Mouse (Mus musculus) midbrain, embryonic 11.5 days (tissue): ENCODE measurements around the gene Itgav. TPM values are rescaled to one million over a fixed set of nuclear protein-coding genes. Genes with fewer than 3 reads are reported as not detected.

Experiments
- ATAC-seq: fragments of 200-750 bp; cut with Nextera tagmentation; 2 replicates; pipeline ENCODE4 v1.8.0; 2017; ENCODE audit warnings: moderate TSS enrichment, moderate library complexity; ENCODE audit not compliant: low FRiP score
- DNase-seq: peaks from one replicate; pipeline ENCODE4 v3.0.0; 2015; ENCODE audit warnings: low spot score; ENCODE audit errors: missing footprints
- H3K27ac ChIP-seq: fragments of 300-500 bp; sonication (generic); 2 replicates; pipeline ENCODE4 v1.5.1; 2014; ENCODE audit warnings: low read depth, low read length
- H3K27me3 ChIP-seq: fragments of 300-500 bp; sonication (generic); 2 replicates; pipeline ENCODE4 v1.6.1; 2014; ENCODE audit warnings: mild to moderate bottlenecking, low read length, moderate library complexity, mixed read lengths; ENCODE audit not compliant: control insufficient read depth, insufficient read depth
- H3K36me3 ChIP-seq: fragments of 300-500 bp; sonication (generic); 2 replicates; pipeline ENCODE4 v1.6.1; 2014; ENCODE audit warnings: mild to moderate bottlenecking, low read length, moderate library complexity, mixed read lengths; ENCODE audit not compliant: control insufficient read depth, insufficient read depth
- H3K4me1 ChIP-seq: fragments of 300-500 bp; sonication (generic); 2 replicates; pipeline ENCODE4 v1.6.1; 2014; ENCODE audit warnings: low read length; ENCODE audit not compliant: control insufficient read depth, insufficient read depth
- H3K4me2 ChIP-seq: fragments of 300-500 bp; sonication (generic); 2 replicates; pipeline ENCODE4 v1.6.1; 2014; ENCODE audit warnings: mild to moderate bottlenecking, moderate library complexity
- H3K4me3 ChIP-seq: fragments of 300-500 bp; sonication (generic); 2 replicates; pipeline ENCODE4 v1.5.1; 2014; ENCODE audit warnings: low read depth, low read length
- H3K9ac ChIP-seq: fragments of 300-500 bp; sonication (generic); 2 replicates; pipeline ENCODE4 v1.6.1; 2014; ENCODE audit warnings: low read length
- H3K9me3 ChIP-seq: fragments of 300-500 bp; sonication (generic); 2 replicates; pipeline ENCODE4 v1.6.1; 2016; ENCODE audit warnings: low read length; ENCODE audit not compliant: control insufficient read depth
- WGBS: fragments of 180-500 bp; shearing (Covaris S2); extraction: QIAGEN DNeasy Blood & Tissue Kit; methylation state at CpG from one replicate; pipeline ENCODE4 v1.1.7; 2014; 5-methylcytosine and 5-hydroxymethylcytosine counted together
- polyA plus RNA-seq: library from polyadenylated mRNA; unstranded; fragments of >200 nt; fragmentation: Nextera tagmentation; extraction: Ambion mirVana; gene quantifications from 2 replicates; pipeline ENCODE4 v1.2.1, GENCODE M21; 2014

Gene Itgav
- polyA plus RNA-seq, 1 experiment from 2014 or later = 41.7 TPM

DNA sequence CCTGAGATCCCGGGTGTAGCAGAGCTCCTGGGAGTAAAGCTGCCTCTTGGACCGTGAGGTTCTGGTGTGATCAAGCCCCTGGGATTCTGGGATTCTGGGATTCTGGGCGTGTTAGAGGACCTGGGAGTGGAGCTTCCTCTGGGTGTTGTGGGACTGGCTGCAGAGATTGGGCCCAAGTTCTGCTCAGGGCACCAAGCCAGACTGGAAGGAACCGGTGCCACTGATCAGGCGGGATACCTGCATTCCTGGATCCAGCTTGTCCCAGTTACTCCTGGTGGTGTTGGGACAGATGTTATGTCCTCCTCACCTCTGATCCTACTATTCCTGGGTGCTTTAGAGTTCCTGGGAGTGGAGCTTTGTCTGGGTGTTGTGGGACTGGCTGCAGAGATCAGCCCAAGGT is 28.8 kb downstream of the Itgav start:
- no peak overlapping the region for H3K4me2 ChIP-seq
- DNase-seq (no peak), ATAC-seq (no peak)
- no peaks in the 10 kb centered on the region for H3K9me3 ChIP-seq
- no peaks in the 10 kb centered on the region for H3K4me1 ChIP-seq
- no peaks in the 10 kb centered on the region for H3K27me3 ChIP-seq
- no peak overlapping the region for H3K9ac ChIP-seq
- H3K27ac ChIP-seq = no peak overlapping the region
- no peak overlapping the region for H3K4me3 ChIP-seq
- 91% methylated on average over 5 of the region's 5 CpGs for WGBS
- no peaks in the 10 kb centered on the region for H3K36me3 ChIP-seq

DNA sequence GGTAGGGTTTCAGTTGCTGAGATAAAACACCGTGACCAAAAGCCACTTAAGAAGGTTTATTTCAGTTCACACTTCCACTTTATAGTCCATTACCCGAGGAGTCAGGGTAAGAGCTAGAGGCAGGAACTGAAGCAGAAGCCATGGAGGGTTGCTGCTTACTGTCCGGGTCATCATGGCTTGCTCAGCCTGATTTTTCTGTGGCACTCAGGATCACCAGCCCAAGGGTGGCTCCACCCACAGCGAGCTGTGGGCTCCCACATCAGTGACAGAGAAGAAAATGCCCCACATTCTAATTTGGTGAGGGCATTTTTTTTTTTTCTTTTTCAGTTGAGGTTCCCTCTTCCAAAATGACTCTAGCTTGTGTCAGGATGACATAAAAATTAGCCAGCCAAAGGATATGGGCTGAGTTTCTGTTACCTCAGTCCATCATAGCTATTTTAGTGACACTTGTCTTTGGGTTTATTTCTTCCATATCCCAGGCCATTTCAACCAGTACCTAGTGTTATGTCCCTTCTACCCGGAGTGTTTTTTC is 30.2 kb downstream of the Itgav start:
- Histone ChIP-seq H3K9ac (no peak overlapping the region), H3K27ac (no peak overlapping the region), H3K27me3 (no peaks in the 10 kb centered on the region), H3K4me3 (no peak overlapping the region), H3K9me3 (no peaks in the 10 kb centered on the region), H3K4me2 (no peak overlapping the region), H3K36me3 (no peaks in the 10 kb centered on the region), H3K4me1 (peaks cover 2% of the 10 kb centered on the region; the same call in 1 of the 2 replicates)
- 85% methylated on average over 5 of the region's 5 CpGs for WGBS
- DNase-seq (no peak), ATAC-seq (no peak)

- H3K4me1 ChIP-seq = peaks cover 2% of the 10 kb centered on the region; the same call in 1 of the 2 replicates
- no peak overlapping the region; the same call in 1 of the 2 replicates for H3K9ac ChIP-seq
- H3K27ac ChIP-seq = no peak overlapping the region
- ATAC-seq (peak; percentile 34; the same call in 1 of the 2 replicates), DNase-seq (no peak)
- H3K27me3 ChIP-seq = no peaks in the 10 kb centered on the region
- WGBS = 46% methylated on average over 7 of the region's 7 CpGs
- H3K36me3 ChIP-seq = no peaks in the 10 kb centered on the region
- H3K4me3 ChIP-seq = no peak overlapping the region
- peak overlapping the region; percentile 18; the same call in 1 of the 2 replicates for H3K4me2 ChIP-seq
- H3K9me3 ChIP-seq = no peaks in the 10 kb centered on the region
Observed at GRCm38 (mm10) chr2:83758606-83759215, 34.5 kb downstream of the Itgav start.

DNA sequence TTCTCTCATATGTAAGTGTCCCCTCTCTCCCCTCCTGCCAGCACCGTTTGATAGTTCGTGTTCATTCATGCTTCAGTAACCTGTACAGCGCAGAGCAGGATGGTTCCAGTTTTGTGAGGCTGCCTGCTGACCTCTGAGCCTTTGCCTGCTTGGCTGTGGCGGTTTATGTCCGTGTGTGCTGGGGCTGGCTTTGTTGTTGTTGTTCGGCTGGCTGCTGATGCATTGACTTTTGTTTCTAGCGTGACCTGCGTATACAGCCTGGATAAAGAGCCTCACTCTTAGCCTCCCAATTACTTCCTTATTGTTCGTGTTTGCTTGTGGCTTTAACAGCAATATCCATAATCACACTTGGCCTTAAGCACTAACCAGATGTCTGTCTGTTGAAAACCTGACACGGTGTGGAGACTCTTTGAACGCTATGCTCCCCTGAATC is 35.0 kb downstream of the Itgav start:
- no peak overlapping the region for H3K27ac ChIP-seq
- peak overlapping the region; percentile 18; the same call in 1 of the 2 replicates for H3K4me2 ChIP-seq
- H3K9me3 ChIP-seq = no peaks in the 10 kb centered on the region
- 0 out of 2 replicates have a peak overlapping the region, but pooled peaks have one; percentile 2 for H3K9ac ChIP-seq
- DNase-seq (no peak), ATAC-seq (peak; percentile 81)
- no peak overlapping the region for H3K4me3 ChIP-seq
- H3K27me3 ChIP-seq = no peaks in the 10 kb centered on the region
- H3K36me3 ChIP-seq = no peaks in the 10 kb centered on the region
- WGBS = 28% methylated on average over 11 of the region's 11 CpGs
- H3K4me1 ChIP-seq = peaks cover 2% of the 10 kb centered on the region; the same call in 1 of the 2 replicates

DNA sequence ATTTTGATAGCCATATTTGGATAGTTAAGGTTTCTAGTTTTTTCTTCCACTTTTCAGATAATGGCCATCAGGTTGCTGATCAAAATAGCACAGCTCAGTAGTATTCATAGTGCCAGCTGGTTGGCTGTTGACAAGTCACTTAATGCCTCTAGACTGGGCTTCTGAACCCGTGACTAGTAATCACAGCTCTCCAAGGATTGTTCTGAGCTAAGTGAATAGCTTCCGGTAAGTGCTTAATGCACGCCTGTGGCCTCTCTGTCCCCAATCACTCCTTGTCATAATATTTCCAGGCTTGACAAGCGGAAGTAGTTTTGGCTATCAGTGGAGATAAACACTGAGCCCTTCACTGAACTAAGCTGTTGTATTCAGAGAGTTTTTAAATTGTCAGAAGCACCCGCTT is 35.5 kb downstream of the Itgav start:
- Histone ChIP-seq H3K9ac (no peak overlapping the region), H3K27ac (no peak overlapping the region), H3K4me3 (no peak overlapping the region), H3K27me3 (no peaks in the 10 kb centered on the region), H3K9me3 (no peaks in the 10 kb centered on the region), H3K4me2 (no peak overlapping the region), H3K4me1 (peaks cover 2% of the 10 kb centered on the region; the same call in 1 of the 2 replicates), H3K36me3 (no peaks in the 10 kb centered on the region)
- WGBS = 61% methylated on average over 5 of the region's 5 CpGs
- ATAC-seq (peak; percentile 81), DNase-seq (peak; percentile 85)

DNA sequence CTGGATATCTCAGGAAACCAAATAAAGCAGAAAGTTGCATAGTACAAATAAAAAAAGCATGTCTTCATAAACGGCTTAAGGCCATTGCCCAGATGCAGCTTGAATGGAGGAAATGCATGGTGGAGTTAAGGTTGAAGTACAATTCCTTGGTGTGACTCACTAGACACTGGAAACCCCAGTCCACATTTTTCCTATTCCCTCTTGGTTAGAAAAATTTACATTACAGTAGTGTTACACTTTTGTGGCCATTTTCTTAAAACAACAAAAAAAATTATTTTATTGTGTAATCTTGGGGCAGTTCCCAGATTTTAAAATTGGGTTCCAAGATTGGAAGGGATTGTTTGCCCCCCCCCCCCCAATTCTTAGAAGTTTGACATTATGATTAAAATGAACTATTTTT is 35.9 kb downstream of the Itgav start:
- Histone ChIP-seq H3K9me3 (no peaks in the 10 kb centered on the region), H3K4me2 (no peak overlapping the region), H3K4me3 (no peak overlapping the region), H3K4me1 (peaks cover 2% of the 10 kb centered on the region; the same call in 1 of the 2 replicates), H3K27ac (no peak overlapping the region), H3K36me3 (no peaks in the 10 kb centered on the region), H3K27me3 (no peaks in the 10 kb centered on the region), H3K9ac (no peak overlapping the region)
- WGBS = 90% methylated on average over 1 of the region's 1 CpGs
- ATAC-seq = no peak
- no peak for DNase-seq

DNA sequence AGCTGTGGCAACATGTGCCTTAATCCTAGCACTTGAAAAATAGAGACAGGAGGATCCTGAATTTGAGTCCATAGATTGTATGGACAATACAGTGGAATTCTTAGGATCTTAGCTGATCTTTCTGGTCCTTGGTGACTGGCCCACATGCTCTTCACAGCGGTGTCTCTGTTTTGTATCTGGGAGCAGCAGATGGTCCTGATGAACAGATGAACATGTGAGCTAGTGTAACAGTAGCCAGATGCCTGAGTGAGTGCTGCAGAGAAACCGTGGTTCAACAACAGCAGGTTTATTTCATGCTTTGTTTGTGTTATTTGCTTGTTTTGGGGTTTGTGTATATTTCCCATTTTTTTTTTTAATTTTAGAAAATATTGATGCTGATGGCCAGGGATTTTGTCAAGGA is 37.3 kb downstream of the Itgav start:
- WGBS = 73% methylated on average over 2 of the region's 2 CpGs
- no peak overlapping the region for H3K4me2 ChIP-seq

DNA sequence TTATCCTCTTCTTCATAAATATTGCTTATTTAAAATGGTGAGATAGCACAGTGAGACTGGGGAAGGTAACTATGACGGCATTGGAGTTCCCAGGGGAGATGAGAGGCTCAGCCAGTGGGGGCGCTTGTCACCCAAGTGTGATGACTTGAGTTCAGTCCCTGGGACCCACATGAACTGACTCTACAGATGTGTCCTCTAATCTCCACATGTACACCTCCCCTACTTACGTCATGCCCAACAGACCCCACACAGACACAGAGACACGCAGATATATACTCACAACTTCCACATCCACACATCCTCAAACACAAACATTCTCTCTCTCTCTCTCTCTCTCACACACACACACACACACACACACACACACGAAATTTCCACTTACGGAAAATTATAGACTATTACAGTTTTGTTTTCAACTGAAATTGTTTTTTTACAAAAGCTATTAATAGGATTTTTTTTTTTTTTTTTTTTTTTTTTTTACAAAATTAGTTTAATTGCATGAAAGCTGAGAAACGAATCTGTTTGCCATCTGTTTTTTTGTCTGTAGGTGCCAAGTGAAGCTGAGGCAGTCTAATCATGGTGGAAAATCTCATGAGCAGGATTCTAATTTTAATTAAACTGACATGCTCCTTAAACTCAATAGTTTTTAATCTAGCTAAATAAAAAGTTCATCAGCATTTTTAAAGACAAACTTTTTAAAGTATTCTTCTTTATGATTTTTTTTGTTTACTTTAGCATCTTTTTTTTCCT is 38.1 kb downstream of the Itgav start:
- WGBS = 77% methylated on average over 7 of the region's 7 CpGs
- H3K4me3 ChIP-seq = no peak overlapping the region
- H3K36me3 ChIP-seq = no peaks in the 10 kb centered on the region
- H3K4me1 ChIP-seq = peaks cover 2% of the 10 kb centered on the region; the same call in 1 of the 2 replicates
- ATAC-seq (no peak), DNase-seq (no peak)
- H3K27ac ChIP-seq = no peak overlapping the region
- H3K27me3 ChIP-seq = no peaks in the 10 kb centered on the region
- no peaks in the 10 kb centered on the region for H3K9me3 ChIP-seq
- no peak overlapping the region for H3K9ac ChIP-seq
- no peak overlapping the region for H3K4me2 ChIP-seq

More for the DNA sequence above, 37.3 kb downstream of the Itgav start:
- H3K9me3 ChIP-seq = no peaks in the 10 kb centered on the region
- H3K27me3 ChIP-seq = no peaks in the 10 kb centered on the region
- H3K36me3 ChIP-seq = no peaks in the 10 kb centered on the region
- DNase-seq (no peak), ATAC-seq (no peak)
- H3K9ac ChIP-seq = no peak overlapping the region
- H3K4me3 ChIP-seq = no peak overlapping the region
- peaks cover 2% of the 10 kb centered on the region; the same call in 1 of the 2 replicates for H3K4me1 ChIP-seq
- H3K27ac ChIP-seq = no peak overlapping the region

- Histone ChIP-seq H3K4me1 (no peaks in the 10 kb centered on the region), H3K36me3 (no peaks in the 10 kb centered on the region), H3K4me2 (no peak overlapping the region), H3K27me3 (no peaks in the 10 kb centered on the region), H3K27ac (no peak overlapping the region), H3K9ac (no peak overlapping the region), H3K4me3 (no peak overlapping the region), H3K9me3 (no peaks in the 10 kb centered on the region)
- 89% methylated on average over 6 of the region's 6 CpGs for whole genome bisulfite sequencing
- DNase-seq = no peak
- no peak for ATAC-seq
Observed at GRCm38 (mm10) chr2:83766058-83766457, 41.9 kb downstream of the Itgav start.
